Mouse (Mus musculus) cerebellum, postnatal 4 days (tissue): ENCODE measurements at regions not wholly inside any gene's neighbourhood (a gene's known extent, or its start where the extent isn't known, plus 50 kb on each side); places are given as distances from the start of the nearest gene placed in this dataset.
"Not testable (repeated sequence)": the region's sequence is repeated elsewhere in the genome, so short reads cannot be mapped to it uniquely, and the experiment has no call there.

Experiments
- DNase-seq, 2 experiments: peaks; one replicate each; pipeline ENCODE4 v3.0.0; 2022; ENCODE audit warnings: low spot score in 2 of 2, mixed read lengths in 1 of 2

DNA sequence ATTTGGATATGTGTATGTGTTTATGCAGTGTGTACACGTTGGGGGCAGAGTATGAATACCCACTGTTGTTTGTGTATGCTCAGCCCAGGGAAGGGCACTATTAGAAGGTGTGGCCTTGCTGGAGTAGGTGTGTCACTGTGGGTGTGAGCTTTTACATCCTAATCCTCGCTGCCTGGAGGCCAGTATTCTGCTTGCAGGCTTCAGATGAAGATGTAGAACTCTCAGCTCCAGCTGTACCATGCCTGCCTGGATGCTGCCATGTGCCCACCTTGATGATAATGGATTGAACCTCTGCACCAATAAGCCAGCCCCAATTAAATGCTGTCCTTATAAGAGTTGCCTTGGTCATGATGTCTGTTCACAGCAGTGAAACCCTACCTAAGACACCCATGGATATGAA lies 155.4 kb downstream of the Enc1 start:
- DNase-seq, result not testable (repeated sequence)

DNA sequence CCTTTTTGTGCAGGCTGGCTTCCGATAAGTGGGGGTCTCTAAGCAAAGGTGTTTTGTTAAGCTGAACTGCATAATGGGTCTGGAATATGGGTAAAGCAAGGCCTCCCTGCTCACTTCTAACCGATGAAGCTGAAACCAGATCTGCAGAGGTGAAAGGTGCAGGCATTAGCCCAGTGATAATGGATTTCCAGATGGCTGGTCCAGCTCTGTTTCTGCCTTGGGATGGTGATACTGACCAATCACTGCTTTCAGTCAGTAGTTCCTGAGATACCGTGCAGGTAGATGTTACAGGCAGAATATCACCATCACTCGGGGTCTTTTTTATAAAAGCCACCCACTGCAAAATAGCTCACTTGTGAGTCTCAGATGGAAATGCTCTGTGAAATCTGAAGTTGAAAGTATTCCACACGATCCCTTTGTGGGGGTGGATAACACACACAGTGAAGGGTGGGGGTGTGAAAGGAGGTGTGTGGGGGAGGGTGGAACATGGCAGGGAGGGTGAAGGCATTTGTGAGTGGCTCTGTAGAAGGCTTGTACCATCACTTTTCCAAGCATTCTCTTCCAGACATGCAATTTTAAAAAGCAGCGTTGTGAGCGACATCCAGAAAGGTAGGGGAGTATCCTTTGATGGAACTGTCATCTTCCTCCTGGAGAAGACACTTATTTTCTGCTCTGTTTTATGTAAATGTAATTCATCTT lies 154.0 kb downstream of the Enc1 start:
- DNase-seq, result no peak

DNA sequence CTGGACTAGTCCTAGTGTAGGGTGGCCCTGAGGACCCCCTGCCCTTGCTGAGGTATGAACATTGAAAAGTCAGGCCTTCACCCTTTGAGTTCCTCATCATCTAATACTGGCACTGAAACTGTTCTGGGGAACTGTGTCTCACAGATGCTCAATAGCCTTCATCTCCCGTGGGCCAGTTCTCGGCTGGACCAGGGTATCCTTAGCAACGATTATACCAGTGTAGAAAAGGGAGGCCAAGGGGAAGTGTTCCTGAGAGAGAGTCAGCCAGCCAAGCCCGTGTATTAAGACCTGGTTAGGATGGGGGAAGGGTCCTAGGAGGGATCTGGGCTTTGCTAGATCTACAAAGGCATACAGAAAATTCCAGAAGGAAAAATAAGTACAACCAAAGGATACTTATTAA lies 153.2 kb downstream of the Enc1 start:
- no peak for DNase-seq

DNA sequence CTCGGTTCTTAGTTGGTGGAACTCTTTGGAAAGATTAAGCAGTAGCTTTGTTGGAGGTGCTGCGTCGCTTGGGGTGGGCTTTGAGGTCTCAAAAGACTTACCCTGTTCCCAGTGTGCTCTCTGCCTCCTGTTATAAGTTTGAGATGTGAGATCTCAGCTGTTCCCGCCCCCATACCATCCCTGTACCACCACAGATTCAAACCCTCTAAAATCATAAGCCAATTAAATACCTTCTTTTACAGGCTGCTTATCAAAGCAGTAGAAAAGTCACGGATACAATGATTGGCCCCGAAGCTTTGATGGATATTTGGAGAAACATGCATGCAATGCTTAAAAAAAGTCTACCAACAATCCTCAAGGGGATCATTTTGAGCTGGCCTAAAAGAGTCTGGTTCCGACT lies 152.6 kb downstream of the Enc1 start:
- no peak for DNase-seq

DNA sequence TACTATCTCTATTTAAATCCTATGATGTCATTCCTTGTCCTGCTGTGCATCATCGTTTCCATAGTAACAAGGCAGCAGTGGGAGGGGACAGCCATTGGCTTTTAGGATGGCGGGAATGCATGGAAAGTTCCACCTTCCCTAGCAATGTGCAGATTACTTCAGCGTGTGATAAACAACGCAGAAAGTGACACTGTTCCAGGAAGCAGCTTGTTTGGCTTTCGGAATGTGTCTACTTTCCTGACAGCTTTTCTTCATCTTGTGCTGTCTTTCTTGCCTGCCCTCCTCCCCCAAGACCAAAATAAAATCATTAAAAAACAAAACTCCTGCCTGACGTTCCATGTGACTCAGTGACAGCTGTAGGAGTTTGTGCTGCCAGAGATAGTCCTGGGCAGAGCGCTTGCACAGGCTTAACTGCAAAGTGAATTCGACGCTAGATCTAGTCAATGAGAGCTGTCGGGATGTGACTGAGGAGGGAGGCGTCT lies 149.6 kb downstream of the Enc1 start:
- DNase-seq, result peak in 1 of 2 experiments; percentile 28

DNA sequence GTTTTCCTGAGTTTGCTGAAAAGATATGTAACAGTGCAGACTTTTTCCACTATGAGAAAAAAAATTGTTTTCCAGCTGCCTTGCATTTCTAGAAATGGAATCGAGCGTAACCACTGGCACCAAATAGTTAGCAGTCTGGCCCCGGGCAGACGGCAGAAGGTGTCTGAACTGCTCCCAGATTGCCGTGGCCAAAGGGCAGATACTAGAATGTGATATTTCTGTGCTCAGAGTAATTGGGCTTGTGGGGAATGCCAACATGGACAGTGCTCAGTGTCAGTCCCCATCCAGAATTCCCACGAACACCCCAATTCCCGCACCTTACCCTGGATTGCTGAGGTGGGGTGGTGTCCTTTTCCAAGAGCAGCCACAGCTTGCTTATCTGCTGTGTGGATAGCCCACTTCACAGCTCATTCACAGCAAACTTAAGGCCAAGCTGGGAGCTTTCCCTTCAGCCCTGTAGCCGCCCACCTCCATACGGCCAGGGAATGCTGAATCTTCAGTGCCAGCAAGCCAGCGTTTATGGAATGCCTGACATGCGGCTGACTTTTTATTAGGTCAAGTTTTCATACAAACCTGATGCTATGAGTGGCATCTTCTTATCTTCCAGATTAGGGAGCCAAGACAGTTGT lies 148.1 kb downstream of the Enc1 start:
- DNase-seq, result no peak

DNA sequence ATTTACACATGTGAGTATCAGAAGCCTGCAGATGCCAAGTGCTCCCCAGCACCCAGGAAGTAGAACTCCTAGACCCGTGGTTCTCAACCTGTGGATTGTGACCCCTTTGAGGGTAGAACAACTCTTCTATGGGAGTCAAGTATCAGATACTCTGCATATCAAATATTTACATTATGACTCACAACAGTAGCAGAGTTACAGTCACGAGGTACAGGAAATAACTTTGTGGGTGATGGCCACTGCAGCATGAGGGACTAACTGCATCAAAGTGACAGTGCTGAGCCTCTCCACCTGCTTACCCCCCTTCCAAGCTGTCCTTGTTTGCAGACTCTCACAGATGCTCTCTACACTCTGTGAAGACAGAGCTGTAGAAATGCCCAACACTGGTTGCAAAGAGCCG lies 145.6 kb downstream of the Enc1 start:
- DNase-seq, result no peak

DNA sequence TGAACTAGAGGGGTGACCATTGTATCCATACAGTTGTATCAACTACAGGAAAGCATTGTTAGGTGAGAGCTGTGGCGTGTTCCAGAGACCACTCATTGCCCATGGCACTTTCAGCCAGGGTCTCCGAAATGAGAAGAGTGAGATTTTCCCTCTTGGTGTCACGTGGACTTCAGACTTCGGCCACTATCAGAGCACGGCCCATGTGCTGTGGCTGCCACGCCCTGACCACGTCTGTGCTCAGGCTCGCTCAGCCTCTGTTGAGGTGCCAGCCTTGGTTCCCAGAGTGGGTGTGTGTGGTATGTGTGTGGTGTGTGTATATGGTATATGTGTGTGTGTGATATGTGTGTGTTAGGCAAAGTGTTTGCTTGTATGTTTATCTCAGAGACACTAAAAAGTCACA lies 144.6 kb downstream of the Enc1 start:
- DNase-seq, result no peak

DNA sequence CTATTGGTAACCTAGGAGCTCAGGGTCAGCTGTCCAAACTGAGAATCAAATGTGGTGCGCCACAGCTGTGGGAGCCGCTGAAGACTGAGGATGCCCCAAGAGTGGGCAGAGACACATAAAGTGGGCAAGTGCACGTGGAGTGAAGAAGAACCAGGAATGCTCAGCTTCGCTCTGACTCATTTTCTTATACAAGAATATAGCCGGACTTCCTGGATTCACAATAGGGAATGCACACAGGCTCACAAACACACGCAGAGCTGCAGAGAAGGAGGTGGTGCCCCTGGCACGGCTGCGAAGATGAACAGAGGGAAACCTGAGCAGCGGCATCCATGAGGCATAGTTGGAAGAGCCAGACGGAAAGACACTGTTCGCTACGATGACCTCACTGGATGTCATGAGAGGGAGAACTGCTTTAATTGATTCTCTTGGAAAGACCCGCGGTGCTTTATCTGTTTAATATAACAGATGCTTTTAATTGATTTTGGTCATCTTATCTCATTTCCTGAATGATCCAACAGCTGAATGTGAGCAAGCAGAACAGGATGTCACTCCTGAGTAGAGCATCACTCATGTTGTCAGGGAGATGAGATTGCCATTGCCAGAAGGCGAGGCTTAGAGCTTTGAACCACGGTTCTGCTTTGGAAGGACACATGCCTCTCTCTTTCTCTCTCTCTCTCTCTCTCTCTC lies 143.3 kb downstream of the Enc1 start:
- DNase-seq, result no peak

DNA sequence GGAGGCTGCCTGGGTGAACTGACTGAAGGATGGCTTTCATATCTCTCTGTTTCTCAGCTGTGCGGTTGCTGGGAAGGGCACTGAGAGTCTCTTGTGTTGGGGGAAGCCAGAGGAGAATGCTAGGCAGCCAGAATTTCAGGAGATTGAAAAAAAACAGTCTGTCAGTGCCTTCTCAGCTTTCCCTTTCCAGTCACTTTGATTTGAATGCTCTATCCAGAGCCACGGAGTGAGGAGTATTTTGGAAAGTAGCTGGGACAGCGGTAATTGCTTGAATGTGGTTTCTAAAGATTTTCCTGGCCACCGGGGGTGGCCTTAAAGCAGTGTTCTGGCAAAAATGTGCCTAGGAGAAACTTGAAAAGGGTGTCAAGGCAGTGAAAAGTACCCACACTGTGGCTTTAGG lies 142.4 kb downstream of the Enc1 start:
- no peak for DNase-seq

DNA sequence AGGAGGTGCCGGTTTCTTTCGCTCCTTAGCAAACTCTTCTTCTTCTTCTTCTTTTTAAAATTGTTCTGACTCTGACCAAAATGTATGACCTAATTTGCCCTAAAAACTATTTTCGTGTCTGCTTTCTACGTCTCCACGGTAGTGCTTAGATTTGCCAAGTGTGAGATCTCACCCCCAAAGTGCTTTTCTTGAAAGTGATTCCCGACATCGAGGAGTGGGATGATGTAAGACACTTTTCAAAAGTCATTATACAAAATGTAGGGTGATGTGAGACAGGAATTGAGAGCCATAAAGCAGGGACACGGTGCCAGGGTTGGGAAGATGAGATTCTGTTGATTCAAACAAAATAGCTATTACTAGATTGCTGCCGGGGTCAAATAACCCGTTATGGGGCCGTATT lies 139.5 kb downstream of the Enc1 start:
- no peak for DNase-seq

DNA sequence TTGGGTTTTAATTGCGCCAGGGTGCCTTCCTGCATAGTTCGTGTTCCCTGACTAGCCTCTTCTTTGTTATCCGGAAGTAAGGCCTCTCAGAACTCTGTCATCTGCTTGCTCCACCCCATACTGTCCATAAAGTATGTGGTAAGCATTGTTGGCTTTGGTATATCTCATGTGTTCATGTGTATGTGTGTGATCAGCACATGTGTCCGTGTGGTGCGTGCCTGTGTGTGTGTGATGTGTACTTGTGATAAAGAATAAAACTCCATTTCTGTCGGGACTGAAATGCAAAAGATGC lies 135.3 kb downstream of the Enc1 start:
- no peak for DNase-seq

DNA sequence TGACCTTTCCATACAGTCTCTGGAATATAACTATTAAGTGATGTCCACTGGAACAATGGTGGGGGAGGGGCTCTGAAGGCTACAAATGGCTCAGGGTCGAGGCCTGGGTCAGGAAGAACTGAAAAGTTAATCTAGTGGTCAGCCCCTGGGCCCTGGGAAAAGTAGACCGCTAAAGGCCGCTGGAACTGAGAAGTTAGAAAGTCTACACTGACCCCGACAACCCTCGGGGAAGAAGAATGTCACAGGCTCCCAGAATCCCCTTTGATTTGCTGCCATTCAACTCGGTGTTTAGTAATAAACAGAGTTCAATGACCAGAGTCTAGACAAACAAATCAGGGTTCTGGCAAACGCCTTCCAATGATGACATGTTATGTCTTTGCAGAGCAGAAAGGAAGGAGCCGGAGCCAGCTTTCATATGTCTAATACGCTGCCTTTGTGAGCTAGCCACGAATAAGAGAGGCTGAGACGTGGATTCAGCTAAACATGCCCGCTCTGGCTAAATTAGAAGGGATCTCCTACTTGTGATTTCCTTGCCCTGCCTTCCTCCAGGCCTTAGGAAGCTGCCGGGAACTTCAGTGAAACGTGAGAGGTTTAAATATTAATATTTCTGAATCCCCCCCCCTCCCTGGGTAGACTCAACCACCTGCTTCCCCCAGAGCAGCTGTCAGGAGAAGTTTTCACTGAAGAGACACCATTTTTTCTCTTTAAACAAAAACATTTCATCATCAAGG lies 134.8 kb downstream of the Enc1 start:
- DNase-seq, result no peak

DNA sequence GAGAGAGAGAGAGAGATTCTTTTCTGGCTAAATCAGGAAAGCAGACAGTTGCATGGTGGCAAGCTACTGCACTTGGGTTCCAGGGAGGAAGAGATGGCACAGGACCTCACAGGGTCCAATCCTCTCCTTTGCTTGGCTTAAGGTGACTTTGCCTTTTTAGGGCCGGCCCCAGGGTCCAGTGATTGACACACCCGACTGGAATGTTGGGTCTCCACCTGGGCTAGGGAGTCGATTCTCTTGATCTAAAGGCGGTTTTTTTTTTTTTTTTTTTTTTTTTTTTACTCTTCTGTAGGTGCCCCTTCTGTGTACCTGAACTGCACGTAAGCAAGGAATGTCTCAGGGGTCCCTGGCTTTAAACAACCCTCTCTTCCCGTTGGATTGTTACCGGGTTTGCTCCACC lies 131.4 kb downstream of the Enc1 start:
- DNase-seq, result no peak

DNA sequence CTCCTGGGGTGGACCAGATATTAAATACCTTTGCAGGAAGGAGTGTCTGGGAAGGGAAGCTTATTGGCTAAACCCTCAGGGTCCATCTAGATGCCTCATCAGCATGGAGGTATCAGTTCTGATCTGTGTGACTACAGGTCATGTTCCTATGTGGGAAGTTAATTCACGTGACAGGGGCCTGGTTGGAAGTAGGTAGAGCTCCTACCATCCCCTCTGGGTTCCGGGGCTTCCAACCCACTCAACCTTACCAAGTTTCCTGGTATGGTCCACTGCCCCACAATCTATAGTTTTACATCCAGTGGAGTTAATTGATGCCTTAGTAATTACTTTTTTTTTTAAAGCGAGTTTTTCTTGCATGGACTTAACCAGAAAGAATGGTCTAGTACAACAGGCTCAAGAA lies 130.3 kb downstream of the Enc1 start:
- no peak for DNase-seq

DNA sequence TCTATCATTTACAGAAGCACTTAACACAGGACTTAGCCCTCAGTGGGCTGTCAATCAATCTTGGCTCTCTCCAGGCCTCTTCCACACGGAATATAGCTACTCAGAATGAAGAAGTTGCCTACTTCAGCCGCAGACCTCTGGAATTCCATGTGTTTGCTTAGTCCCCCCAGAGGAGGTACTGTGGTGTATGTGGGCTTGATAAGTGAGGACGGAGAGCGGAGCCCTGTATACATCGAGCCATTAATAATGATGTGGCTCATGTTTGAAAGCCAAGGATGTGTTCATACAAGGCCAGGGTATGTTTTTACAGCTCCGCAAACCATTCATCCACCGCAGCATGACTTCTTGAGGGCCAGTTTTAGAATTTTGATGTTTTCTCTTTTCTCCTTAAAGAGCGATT lies 125.8 kb downstream of the Enc1 start:
- DNase-seq, result no peak

DNA sequence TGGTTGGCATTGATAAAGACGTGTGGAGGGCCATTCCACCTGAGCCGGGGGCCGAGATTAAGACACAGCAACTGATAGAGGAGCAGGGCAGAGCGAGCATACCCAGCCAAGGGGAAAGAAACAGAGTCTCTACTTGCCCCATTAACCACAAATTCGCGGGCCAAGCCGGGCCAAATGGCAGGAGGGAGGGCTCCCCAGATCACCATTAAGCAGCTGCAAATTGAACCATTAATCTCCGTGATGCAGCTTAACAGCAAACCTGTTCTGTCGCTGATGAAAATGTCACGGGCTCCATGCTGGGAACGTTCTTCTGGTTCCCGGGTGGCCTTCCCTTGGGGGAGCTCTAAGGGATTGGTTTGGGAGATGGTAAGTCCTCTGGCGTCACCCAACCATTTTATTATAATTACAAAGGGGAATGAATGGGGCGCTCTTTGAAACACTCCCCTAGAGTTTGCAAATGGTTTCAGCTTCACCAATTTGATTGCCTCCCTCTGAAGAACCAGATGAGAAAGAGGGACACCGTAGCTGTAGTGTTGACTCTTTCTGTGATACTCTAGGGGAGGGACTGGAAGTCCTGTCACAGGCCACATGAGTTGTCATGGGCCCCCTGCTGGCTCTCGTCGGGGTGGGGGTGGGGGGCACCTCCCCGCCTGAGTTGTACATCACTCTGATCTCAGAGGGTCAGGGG lies 124.8 kb downstream of the Enc1 start:
- no peak for DNase-seq

DNA sequence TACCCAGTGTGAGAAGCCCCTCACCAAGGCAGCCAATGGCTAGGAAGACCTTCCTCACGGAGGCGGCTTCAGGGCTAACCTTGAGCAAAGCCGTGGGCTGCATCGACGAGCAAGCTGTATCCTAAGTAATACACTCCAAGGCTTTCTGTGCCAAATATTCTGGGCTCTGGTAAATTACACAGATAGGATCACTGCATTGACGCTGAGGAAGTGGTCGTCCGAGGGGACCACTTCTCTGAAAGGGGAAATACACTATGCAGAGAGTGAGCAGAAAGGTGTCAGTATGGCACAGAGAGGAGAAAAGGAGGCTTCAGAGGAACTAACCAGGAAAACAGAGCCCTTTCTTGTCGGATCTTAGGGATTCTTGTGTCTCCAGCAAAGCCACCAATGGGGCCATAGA lies 124.1 kb downstream of the Enc1 start:
- DNase-seq, result no peak

DNA sequence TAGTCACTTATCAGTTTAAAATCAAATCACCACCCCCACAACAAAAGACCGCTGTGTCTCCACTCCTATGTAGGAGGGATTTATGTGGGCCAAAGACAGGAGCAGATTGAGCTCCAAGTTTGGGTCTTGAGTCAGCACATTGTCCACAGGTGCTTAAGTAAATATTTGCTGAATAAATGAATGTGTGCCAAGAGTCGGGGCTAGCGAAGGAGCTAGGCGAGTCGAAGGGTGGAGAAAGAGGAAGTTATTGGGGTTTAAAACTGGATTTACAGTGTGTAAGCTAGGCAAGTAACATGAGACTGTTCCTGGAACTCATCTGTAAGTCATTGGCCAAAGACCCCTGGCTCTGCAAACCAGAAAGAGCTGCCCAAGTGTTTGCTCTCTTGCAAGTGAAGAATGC lies 122.9 kb downstream of the Enc1 start:
- DNase-seq, result no peak

DNA sequence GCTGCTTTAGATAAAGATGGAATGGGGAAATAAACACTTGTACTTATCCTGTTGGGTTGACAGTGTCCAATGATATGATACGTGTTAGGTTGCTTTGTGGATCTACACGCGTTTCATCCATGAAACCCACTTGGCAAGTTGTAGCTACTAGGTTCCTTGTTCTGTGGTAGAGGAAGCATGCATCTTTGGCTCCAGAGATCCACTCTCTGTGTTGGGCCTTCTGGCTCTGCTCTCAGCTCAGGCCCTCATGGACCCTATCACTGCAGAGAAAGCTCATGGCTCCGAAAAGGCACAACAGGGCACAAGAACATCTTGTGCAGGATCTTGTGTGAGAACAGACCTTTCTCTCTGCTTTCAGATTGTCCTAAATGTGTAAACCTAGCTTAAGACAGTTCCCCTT lies 122.3 kb downstream of the Enc1 start:
- DNase-seq, result no peak

DNA sequence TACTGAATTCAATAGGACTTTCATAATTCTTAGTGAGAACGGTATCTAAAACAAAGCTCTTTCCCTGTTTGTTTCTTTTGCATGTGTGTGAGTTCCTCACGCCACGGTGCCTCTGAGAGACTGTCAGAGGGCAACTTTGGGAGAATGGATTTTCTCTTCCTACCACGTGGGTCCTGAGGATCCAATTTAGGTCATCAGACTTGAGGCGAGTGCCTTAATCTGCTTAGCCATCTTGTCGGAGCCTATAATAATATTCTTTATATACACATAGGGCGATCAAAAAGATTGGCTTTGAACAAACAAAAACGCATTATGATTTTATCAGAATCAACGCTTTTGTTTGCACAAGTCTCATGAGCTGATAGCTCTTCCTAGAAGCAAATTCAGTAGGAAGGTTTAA lies 119.6 kb downstream of the Enc1 start:
- no peak for DNase-seq

DNA sequence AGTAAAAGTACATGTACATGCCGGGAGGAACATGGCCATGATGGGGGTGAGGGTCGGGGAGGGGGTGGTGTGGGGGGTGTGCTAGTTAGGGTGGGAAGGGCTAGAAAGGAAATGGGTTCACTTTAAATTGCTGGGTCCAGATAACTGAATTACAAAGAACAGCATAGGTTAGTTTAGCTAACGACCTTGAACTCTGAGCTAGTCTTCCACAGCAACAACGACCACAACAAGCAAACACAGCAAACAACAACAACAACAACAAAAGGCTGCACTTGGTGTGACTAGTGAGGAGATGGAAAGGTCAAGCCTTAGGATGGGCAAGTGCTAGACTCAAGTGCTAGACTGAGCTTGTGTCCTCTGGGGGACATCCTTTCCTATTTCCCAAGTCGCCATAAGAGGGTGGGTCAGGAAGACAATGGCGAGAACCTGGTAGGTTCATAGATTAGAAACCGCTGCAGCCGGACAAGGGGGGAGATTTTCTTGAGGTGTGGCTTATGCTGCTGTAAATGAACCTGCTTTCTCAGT lies 117.9 kb downstream of the Enc1 start:
- DNase-seq, result no peak
